Mouse (Mus musculus) lung, postnatal 36 days (tissue): ENCODE measurements around the gene Xkr8.
A peak's percentile ranks its signal among the peaks of the same experiment; 100 is the strongest.

Experiments used
- DNase-seq: peaks from one replicate; pipeline ENCODE4 v3.0.0; 2022; ENCODE audit warnings: mixed read lengths

The Xkr8 gene

GRCm38 (mm10) chr4:132735894-132736293, 3.5 kb upstream of the Xkr8 start:
- DNase-seq: no peak

DNA sequence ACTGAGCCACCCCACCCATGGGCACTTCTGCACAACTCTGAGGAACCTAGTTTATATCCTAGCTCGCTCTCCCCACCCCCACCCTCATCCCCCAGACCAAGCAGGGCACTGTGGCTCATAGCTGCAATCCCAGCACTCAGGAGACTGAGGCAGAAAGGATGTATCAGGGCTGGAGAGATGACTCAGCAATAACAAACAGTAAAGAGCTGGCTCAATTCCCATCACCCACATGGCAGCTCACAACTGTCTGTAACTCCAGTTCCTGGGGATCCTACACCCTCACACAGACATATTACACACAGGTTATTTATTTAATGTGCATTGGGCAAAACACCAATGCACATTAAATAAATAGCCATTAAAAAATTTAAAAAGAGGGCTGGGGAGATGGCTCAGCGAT, 3.0 kb upstream of the Xkr8 start:
- no peak for DNase-seq

DNA sequence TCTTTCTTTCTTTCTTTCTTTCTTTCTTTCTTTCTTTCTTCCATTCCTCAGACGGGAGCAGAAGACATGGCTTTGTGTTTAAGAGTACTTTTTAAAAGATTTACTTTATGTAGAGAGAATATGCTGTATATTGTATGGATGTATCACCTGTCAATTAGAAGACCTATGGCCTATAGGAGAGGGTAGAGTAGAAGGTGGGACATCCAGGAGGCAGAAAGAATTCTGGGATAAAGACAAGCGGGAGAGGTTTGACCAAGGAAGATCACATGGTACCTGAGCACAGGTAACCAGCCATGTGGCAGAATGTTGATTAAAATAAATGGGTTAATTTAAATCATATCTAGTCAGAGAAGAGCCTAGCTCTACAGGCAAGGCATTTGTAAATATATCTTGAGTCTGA, 2.4 kb upstream of the Xkr8 start:
- no peak for DNase-seq

DNA sequence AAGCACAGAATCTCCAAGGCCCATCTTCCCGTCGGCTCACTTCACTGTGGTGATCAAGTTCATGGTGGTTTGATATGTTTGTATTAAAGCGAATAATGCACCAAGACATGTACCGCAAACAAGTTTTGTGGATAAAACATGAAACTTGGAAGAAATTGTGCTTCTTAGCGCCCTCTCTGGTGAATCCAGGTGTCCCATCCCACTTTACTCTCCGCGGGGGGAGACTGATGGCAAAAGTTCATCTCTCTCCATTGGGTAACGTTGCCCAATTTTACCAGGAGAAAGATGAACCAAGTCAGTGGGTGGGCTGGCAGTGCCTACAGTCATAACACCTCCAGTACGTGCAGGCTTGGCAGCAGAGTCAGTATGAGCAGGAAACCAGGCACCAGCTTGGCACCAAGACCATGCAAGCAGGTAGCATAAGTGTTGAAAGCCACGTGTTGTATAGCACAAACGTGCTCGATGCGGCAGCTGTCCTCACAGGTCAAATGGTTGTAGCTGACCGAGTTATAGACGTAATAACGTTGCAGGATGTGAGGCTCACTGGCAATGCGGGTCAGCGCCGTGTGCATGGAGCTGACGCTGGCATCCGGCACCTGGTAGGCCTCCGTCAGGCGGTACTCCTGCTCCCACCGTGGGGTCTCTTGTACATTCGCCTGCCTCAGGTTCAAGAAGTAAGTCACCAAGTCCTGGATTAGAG, 875 bp upstream of the Xkr8 start:
- no peak for DNase-seq

GRCm38 (mm10) chr4:132731616-132732015, 730 bp downstream of the Xkr8 start:
- no peak for DNase-seq

GRCm38 (mm10) chr4:132728233-132728632, 4.1 kb downstream of the Xkr8 start:
- no peak for DNase-seq

DNA sequence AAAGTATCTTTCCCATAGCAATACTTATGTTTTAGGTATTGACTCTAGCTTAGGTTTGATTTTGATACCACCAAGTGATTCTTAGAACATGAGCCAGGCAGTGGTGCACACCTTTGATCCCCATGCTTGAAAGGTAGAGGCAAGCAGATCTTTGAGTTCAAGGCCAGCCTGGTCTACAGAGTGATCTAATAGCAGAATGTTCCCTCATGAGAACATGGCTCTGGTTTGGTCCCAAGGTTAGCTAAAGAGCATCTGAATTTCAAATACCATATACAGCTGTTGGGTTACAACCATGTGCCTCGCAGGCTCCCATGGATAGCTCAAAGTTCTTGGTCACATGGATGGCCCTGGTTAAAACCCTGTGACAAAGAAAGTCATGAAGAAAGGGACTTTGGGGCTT, 14.1 kb downstream of the Xkr8 start:
- no peak for DNase-seq

- no peak for DNase-seq
Observed at GRCm38 (mm10) chr4:132713181-132713580, 19.2 kb downstream of the Xkr8 start.

- no peak for DNase-seq
Observed at GRCm38 (mm10) chr4:132706885-132707284, 25.5 kb downstream of the Xkr8 start.

GRCm38 (mm10) chr4:132702076-132702475, 30.3 kb downstream of the Xkr8 start:
- DNase-seq: peak; percentile 60

DNA sequence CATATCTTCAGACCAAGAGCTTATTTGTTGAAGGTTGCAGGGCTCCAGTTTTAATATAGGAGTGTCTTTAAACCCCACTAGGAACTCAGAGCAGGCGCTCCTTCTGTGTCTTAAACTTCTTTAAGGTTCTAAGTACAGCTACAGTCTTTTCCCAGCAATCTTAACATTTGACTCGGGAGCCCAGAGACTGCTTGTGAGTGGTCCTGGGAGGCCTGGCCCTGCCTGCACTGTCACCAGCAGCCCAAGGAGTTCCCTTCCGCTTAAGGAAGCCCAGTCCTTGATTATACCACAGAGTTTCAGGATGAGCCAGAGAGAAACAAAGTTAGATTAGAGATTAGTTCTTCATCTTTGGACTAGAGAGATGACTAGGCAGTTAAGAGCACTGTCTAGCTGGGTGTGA, 39.0 kb downstream of the Xkr8 start:
- no peak for DNase-seq

DNA sequence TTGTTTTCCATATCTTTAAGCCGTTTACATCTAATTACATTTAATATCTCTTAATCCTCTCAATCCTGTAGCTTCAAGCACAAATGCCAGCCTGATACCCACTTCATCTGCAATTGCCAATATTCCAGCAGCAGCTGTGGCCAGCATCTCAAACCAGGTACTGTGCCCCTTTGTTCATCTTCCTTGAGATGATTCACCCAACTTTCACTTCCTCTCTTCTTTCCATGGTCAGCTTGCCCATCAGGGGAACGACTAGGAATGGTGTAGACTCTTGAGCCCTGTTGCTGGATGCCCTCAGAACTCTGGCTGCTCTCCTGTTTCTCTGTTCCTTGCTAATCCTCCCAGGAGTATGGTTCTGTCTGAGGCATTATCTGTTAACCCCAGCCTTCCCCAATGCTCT, 42.7 kb downstream of the Xkr8 start:
- DNase-seq: no peak

GRCm38 (mm10) chr4:132676771-132677539, 55.4 kb downstream of the Xkr8 start:
- peak; percentile 50 for DNase-seq
